Mouse (Mus musculus) heart, adult 8-10 months (tissue): ENCODE results near the gene Gm12394. TPM values are rescaled to one million over a fixed set of nuclear protein-coding genes. Genes with fewer than 3 reads are reported as not detected.
A peak's percentile ranks its signal among the peaks of the same experiment; 100 is the strongest.
"Not testable (repeated sequence)": the region's sequence is repeated elsewhere in the genome, so short reads cannot be mapped to it uniquely, and the experiment has no call there.

Source experiments
- DNase-seq: peaks from one replicate; pipeline ENCODE4 v3.0.0; 2022; ENCODE audit warnings: low spot score
- total RNA-seq, 4 experiments: library from RNA; stranded (reverse); gene quantifications; 2 replicates each; pipeline ENCODE4 v1.2.4; 2022

The Gm12394 gene
- not detected for total RNA-seq

DNA sequence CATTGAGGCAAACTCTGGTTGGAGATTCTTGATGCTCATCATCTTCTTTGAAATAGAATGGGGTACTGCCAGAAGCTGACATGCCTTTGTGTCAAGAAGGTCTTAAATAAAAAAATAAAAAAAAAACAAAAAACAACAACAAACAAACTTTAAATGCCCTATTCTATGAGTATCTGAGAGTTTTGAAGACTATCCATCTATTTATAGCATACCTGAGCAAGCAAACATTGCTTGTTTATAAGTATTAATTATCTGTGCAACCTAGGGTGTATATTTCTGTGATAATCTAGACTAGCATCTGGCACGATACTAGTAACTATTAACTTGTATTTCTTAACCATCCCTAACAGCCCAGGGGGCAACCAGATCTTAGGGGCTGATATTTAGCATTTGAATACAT, at the start of gene Gm12394:
Gene Gm12394 (minus strand): TSS at position 101 of the 400 bp plus-strand sequence.
- DNase-seq: not testable (repeated sequence)

DNA sequence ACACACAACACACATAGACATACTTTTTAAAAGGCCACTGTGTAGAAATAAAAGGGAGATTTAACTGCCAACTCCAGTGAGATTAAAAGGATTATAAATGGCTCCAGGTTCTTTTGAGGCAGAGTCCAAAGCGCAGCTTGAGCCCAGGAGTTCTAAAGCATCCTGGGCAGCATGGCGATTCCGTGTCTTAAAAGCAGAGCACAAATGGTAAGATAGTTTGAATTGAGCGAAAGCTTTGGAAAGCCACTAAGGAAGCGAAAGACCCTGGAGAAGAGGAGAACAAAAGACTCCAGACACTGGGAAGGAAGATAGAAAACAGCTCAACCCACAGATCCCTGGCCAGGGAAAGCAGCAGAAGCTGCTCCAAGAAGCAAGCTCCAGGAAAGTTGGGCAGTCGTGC, 48.4 kb upstream of the Gm12394 start:
- DNase-seq: no peak

DNA sequence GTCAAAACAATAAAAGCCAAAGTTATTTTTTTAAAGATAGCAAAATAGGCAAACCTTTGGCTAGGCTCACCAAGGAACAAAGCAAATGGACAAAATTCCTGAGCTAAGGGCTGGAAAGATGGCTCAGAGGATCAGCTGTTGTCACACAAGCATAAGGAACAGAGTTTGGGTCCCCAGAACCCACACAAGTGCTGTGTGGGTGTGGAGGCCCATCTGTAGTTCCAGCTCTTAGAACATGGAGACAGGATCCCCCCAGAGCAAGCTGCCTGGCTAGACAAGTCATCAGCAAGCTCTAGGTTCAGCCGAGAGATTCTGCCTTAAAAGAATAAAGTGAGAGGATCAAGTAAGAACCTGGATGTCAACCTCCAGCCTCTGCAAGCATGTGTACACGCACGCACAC, 48.0 kb upstream of the Gm12394 start:
- no peak for DNase-seq

DNA sequence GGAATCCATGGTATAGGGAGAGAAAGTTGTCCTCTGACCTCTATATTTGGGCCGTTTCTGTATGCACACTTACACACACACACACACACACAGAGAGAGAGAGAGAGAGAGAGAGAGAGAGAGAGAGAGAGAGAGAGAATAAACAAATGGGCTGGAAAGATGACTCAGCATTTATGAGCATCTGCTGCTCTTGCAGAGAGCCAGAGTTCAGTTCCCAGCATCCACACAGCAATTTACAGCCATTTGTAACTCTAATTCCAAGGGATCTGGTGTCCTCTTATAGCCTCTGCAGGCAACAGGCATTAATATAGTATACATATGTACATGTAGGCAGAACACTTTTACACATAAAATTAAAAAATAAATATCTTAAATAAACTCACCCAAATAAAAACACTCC, 47.4 kb upstream of the Gm12394 start:
- DNase-seq: no peak

DNA sequence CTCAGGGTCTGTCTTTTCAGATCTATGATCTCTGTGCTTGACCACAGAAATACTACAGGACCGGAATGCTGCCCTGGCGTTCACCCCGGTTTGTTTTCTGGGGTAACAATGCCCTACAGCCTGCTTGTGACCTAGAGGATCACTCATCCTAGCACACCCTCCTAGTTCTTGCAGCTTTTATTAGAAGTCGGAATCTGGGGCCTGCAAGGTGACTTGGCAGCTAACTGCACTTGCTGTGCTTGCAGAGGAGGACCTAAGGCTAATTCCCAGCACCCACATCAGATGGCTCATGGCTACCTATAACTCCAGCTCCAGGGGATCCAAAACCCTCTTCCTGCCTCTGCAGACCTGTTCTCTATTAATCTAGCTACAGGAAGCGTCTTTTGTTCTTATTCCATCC, 46.2 kb upstream of the Gm12394 start:
- no peak for DNase-seq

DNA sequence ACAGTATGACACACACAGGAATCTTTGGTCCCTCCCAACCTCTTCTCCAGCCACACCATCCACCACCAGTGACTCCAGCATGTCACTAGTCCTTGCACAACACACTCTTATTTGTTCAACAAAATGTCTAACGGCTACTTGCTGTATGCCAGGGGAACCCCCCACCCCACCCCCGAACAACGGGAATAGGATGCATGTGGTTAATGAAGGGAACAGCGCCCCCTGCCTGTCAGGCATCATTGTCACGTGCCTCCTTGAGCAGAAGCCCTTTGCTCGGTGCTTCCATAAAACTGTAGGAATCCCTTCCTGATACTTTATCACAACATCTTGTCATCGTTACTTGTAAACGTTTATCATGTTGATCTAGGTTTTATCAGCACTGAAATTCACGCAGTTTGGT, 45.6 kb upstream of the Gm12394 start:
- DNase-seq: no peak

DNA sequence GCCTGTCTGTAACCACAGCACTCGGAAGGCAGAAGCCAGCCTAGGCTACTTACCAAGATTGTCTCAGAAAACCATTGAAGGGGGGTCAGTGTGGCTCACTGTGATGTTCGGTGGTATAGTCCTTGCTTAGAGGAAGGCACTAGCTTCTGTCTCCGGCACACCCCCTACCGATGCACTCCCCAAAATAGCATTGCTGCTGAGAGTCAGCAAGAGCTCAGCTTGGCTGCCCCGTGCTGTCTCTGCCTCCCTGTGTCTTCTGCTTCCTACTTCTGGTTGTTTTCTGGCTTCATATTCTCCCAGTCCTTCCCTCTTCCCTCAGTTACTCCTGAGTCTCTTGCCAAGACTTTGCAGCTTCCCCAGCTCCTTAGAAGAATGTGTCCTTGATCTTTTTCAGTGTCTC, 44.3 kb upstream of the Gm12394 start:
- no peak for DNase-seq

DNA sequence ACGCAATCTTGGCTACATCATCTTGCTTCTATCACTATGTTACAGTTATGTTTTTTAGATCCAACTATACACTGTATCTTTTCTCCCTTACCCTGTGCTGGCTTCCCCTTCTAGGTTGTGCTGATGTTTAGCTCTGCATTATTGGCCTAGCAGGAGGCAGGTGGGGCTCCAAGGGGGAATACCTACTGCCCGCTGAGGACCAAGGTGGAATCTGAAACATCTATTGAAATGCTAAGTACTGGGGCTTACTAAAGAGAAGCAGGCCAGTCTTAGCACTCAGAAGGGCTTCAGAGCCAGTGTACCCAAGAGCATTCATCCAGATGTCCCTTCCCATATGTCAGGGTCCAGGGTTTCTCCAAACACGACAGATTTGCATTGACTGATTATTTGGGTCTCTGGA, 42.3 kb upstream of the Gm12394 start:
- no peak for DNase-seq

DNA sequence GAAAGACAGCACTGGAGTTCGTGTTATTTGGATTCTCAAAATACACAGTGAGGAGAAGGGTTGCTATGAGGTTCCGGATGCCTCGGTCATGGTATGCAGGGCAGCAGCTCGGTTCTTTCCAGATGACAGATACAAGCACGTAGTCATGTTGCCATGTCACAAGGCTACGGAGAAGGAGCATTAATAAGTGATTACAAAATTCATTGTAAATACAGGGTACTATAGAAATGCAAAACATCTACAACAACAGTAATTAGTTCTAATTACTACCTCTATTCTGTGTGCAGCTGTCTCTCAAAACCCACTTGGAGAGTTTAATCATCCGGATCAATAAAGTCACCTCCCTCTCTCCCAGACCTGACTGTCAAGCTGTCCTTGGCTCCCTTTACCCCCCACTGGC, 38.5 kb upstream of the Gm12394 start:
- no peak for DNase-seq

DNA sequence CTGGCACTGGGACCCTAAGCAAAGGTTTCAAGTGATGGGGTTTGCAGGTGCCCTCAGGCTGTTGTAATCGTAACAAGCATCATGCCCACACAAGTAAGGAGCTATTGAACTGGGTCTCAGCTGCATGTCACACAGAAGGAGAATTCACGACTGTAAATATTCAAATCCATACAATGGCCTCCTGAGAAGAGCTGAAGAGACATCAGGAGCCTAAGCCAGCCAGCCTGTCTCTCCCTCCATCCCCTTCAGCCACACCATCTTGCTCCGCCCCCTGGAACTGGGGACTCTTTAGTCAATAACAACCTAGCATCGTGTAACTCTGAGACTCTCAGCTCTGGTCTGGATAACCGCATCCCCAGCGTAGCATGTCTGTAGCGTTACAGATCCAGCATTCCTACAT, 34.6 kb upstream of the Gm12394 start:
- DNase-seq: no peak

DNA sequence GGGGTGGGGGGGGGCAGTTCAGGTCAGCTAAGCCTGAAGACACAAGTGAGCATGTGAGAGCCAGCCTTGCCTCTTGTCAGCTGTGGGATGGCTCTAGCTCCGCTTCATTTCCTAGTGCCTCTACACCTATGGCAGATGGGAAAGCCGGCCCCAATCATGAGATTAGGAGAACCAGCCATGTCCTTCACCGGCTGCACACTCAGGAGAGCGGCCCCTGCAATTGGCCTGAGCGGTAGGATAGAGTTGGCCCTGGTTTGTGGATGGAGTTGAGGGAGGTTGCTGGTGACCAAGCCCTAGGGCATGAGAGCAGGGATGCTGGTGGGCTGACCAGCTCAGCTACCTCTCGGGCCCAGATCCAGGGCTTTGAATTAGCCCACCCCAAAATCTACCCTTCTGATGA, 32.2 kb upstream of the Gm12394 start:
- DNase-seq: no peak

DNA sequence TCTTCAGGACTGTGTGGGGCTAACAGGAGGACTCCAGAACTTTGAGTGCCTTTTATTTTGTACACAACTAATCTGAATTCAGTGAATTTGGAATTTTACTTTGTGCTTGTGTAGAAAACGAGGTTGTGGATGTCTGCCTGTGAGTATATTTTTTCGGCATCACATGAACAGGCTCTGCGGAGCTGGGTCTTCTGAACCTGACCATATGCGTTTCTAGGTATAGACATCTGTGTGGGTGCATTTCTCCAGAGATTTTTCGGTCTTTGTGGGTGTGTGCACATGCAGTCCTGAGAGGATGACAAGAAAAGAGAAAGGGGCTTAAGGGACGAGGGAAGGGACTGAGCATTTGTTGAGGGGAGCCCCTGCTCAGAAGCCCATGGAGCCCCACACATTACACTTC, 30.4 kb upstream of the Gm12394 start:
- no peak for DNase-seq

DNA sequence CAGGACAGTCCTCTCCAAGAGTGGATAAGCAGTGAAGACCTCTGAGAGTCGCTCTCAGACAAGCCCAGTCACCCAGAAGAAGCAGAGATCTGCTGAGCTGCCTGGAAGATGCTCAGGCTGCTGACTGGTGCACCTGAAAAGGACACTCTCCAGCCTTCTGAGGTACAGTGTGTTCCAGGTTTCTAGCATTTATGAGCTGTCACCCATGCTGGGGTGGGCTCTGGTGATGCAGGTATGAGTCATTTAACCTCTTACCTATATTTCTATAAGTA, 24.0 kb upstream of the Gm12394 start:
- no peak for DNase-seq

DNA sequence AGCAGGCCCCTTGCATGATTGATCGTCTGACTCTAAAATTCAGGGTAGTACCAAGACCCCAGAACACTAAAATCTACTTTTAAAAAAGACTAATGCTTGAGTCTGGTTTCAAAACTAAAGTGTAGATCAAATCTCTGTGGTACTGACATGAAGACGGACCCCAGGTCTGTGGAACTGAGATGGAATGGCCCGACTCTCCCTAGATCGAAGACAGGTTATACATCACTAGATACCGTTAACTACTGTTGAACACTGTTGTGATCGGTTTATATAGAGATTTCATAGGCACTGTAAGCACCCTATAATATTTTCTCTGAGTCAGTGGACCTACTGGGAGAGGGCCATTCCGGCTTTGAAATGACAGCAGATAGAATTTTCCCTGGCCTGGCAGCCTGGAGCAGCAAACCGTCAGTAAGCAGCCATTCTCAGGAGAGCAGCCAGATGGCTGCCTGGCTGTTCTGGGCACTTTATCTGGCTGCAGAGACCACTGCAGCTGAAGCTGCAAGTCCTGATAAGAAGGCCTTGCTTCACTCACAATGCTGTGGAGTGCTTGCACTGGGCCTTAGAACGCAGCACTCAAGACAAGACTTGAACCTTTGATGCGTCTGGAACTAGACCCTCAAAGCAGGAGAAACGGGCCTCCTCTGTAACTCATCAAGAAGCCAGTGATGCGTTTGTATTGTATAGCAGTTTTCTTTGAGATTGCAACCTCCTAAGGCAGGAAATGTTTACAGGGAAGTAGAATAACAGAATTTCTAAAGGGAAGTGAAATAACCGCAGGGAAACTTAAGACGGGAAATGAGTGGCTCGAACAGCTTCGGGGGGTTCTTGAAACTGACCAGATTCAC, 23.5 kb upstream of the Gm12394 start:
- DNase-seq: no peak

DNA sequence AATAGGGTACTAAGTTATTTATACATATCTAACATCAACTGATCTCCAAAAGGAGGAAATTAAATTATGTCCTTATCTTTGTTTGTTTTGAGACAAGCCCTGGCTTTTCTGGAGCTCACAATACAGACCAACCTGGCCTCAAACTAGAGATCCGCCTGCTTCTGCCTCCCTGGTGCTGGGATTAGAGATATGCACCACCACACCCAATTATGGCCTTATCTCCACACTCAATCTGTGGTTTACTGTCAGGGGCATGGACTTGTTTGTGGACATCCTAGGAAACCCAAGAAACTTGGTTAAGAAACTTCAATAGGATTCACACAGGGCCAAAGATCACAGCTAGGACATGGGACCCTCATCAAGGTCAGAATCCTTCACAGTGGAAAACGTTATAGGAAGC, 21.1 kb upstream of the Gm12394 start:
- DNase-seq: no peak

DNA sequence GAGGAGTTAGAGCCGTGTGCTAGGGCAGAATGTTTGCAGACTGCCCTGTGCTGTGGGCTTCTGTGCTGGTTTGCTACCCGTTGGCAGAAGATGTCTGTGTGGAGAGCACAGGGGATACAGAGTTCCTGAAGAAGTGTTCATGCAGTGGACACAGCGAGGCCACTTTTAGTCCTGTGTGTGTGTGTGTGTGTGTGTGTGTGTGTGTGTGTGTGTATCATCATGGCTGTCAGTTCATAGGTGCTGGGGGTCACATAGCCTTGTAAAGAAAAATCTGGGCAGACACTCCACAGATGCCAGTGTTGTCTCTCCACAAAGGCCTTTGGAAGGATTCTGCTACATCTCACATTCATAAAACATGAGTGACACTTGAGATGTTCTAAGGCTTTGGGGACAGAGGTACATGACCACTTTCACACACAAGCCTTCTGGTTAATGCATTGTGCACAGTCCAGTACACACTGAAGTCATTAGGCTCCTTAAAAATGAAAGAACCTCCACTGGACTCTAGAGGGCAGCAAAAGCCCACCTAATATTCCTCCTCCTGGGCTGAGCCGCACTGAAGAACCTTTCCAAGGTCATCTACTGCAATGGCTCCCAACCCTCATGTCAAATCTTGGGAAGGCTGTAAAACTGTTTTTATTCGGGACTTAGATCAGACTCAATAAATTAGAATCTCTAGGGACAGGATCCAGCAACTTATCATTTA, 20.2 kb upstream of the Gm12394 start:
- DNase-seq: peak; percentile 63

DNA sequence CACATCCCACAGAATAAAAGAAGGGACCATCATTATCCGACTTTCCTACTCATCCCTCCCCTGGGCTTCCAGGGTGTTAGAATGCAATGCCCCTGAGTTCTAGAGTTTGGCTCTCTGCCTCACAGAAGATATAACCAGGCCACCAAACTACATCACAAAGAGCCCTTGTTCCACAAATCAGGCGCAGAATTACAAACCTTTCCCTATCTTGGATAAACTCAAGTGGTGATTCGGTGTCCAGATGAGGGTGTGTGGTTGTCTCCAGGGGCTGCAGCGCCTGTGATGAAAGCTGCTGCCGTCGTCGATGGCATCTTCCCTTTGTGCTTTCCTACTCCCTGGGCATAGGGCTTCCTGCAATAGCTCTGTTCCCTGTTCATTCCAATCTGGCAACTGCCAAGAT, 17.6 kb upstream of the Gm12394 start, which contains the start of gene Fam205c:
Gene Fam205c (minus strand): TSS at position 101 of the 400 bp plus-strand sequence.
- no peak for DNase-seq

DNA sequence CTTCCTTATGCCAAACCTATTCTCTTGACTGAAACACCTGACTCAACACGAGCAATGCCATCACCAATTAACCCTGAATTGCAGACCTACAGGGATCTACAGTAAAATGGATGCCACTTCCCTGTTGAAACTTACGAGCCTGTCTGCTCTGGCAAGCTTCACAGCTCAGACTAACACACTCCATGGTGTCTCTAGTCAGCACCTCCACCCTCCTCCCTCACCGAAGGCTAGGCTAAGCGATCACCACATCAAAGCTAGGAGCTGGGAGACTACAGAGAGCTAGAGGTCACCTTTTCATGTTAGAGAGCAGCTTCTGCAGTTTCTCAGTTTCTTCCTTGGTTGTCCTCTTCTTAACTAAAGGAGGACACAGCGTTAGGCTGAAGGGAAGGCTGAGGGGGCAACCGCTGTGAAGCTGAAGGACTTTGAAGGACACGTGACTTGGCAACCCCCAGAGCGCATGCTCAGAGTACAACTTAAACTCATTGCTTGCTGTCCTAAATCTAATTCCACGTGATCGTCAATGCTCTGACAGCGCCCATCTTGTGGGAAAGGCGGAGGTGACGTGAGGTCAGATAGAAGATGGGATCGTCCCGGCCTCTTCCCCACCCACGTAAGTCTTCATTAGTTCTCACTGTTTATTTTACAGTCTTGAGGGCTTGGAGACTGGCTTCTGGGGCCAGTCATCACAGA, 16.3 kb upstream of the Gm12394 start:
- no peak for DNase-seq

DNA sequence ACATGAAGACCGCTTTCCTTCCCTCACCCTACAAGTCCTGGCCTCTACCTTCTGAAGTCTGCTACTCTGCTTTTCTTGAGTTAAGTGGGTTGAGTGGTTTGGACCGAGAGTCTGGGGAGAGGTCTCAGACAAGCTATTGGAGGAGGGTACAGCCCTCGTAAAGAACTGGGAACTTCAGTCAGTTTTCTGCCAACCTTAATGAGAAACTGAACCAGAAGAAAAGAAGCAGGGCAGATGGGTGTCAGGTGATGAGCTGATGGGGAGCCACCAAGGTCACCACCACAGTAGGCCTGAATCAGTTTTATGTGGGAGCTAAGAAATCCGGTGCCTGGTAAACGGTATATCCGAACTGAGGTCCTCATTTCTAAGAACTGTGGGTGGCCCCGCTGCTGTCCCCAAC, 15.6 kb upstream of the Gm12394 start:
- no peak for DNase-seq

DNA sequence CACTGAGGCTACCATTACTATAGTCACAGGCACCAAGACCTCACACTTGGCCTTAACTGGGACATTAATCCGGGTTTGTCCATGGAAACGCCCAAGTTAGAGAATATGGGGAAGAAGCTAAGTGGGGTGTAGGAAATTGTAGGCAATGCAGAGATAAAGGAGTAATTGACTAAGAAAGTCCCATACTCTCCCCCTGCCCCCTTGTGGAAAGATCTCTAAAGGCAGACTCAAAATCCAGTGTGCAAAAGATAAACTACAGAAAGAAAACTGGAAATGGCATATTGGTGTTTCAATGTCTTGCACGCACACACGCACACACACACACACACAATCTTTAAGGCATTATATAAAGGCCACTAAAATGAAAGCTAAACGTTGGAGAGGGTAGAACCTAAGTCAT, 14.2 kb upstream of the Gm12394 start:
- no peak for DNase-seq

DNA sequence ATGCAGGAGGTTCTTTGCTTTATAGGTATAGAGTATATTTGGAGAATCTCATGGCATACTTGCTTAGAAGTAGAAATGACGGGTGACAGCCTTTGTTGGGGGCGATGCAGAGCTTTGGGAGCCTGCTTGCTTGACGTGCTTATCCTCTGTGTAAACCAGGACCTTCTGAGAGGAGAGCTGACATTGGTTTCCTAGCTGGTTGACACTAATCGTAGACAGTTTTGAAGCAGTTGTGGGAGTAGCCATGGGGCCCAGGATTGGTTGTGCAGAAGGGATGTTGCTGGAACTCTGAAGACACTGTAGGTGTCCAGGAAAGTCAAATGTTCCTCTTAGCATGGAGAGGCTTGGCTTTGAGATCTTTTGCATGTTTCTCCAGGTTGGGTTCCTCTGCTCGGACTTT, 11.6 kb upstream of the Gm12394 start:
- no peak for DNase-seq

DNA sequence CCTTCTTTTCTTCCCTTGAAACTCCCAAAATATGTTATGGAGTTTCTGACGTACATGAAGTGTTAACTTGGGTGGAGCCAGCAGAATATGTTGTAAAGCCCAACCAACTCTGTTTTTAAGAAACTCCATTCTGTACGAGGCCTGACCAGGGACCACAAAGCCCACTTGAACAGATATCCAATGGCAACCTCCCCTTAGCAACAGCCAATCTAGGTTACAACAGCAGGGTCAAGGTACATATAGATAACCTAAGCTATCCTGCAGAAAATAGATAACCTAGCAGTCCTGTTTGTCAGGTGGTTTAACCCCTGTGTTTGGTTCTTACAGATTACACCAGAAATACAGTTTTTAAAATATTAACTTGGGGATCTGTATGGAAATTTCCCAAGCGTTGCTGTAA, 10.8 kb upstream of the Gm12394 start:
- DNase-seq: no peak

DNA sequence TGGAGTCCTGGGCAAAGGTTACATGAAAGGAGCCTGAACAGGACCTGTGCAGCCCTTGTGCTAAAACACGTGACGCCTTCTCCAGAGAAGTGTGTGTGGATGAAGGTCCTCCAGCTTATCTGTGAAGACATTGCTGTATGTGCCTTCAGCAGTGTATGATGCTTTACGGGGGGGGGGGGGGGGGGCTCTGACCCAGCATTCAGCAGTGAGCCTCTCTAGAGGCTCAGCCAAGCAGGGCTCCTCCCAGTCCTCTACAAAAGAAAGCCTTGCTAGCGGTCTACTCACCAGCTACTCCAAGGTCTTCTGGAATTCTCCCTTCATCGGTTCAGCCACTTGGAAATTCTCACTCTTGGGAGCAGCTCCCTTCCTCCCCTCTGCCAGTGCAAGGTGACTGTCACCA, 6.9 kb upstream of the Gm12394 start:
- DNase-seq: not testable (repeated sequence)
